Comparison of ENCODE assay signal across 8 mouse cellular contexts in genomic region chr1:132417319-132418251, GRCm38 (mm10). TPM values are rescaled to one million over a fixed set of nuclear protein-coding genes. Genes with fewer than 3 reads are reported as not detected.
DNase-seq lines count a peak whose midpoint lies in the region; ATAC-seq lines count a peak whose summit lies in the region.

Dstyk (plus strand) TSS chr1:132417555.

- no peaks in the 10 kb centered on the region for H3K36me3 ChIP-seq in hindbrain, embryonic 12.5 days

- peak within 1 kb of the TSS; percentile 48 for H3K4me3 ChIP-seq in hindbrain, embryonic 12.5 days

- no peaks in the 10 kb centered on the region for H3K27me3 ChIP-seq in hindbrain, embryonic 12.5 days

- peak; percentile 98 for DNase-seq in NIH3T3 (ENCODE audit: low read depth)
- DNase-seq in cerebellum, postnatal 10 days, result peak; percentile 93 to 95
- DNase-seq in frontal cortex, postnatal 10 days (ENCODE audit: low spot score in 2 of 2), result peak; percentile 84 to 90
- peak; percentile 88 to 94 for DNase-seq in layer of hippocampus, postnatal 14 days (ENCODE audit: low spot score in 2 of 2)
- peak; percentile 92 for DNase-seq in lung, postnatal 14 days
- peak; percentile 78 for DNase-seq in retina, adult 2 months (ENCODE audit: low read depth, low spot score)
- DNase-seq in thymus, postnatal 36 days, result peak; percentile 83 to 86

- H3K27ac ChIP-seq in hindbrain, embryonic 12.5 days, result peak within 1 kb of the TSS; percentile 90

- peak within 1 kb of the TSS; percentile 76 for H3K4me2 ChIP-seq in hindbrain, embryonic 12.5 days (replicated peaks)

- peak; percentile 98 for ATAC-seq in hindbrain, embryonic 12.5 days (ENCODE audit: low FRiP score)

- H3K4me1 ChIP-seq in hindbrain, embryonic 12.5 days, result peaks cover 23% of the 10 kb centered on the region

- WGBS in hindbrain, embryonic 12.5 days, result 1% methylated on average over 80 of the region's 85 CpGs

- H3K9ac ChIP-seq in hindbrain, embryonic 12.5 days, result peak within 1 kb of the TSS; percentile 68

- H3K9me3 ChIP-seq in hindbrain, embryonic 12.5 days (replicated peaks), result no peaks in the 10 kb centered on the region

RNA-seq across cellular contexts. Expression of gene Dstyk, which starts in this region (rescaled TPM):
- polyA plus RNA-seq in hindbrain, embryonic 12.5 days (2016; fragmentation: Nextera tagmentation; extraction: Ambion mirVana), result 14.3 and 14.6 TPM in 2 replicates
- 10 to 100 TPM; 35.5 to 38.0 TPM for total RNA-seq in layer of hippocampus, postnatal 14 days (2021)

Comparison
In these comparisons a context has a peak if more than half of its experiments do, and no peak if none do; other contexts are left out.
1. Peak in every context shown above with its lines: DNase-seq, ATAC-seq, H3K4me3 ChIP-seq and H3K27ac ChIP-seq.